ENCODE assay signal across 12 mouse cellular contexts in genomic region chr1:165678861-165679617, GRCm38 (mm10). TPM values are rescaled to one million over a fixed set of nuclear protein-coding genes. Genes with fewer than 3 reads are reported as not detected.
DNase-seq lines count a peak whose midpoint lies in the region; ATAC-seq and TF ChIP-seq lines count a peak whose summit lies in the region.
"Had no signal": no experiment of that assay in that cellular context is flagged by ENCODE, and none has a peak within 500 bp of the region (broad histone marks: within the 10 kb centered on the region; RNA-seq: fewer than 3 reads in every experiment).

No protein-coding gene starts in this region.

- no peak for TF ChIP-seq POLR2A in ES-Bruce4 (IDR thresholded peaks at IDR 0.05; ENCODE audit: insufficient read depth, low read length)
- TF ChIP-seq POLR2A in brain, embryonic 14.5 days (IDR thresholded peaks at IDR 0.05; ENCODE audit: borderline replicate concordance, extremely low read depth, insufficient read depth, insufficient read length, poor library complexity, severe bottlenecking): no peak

- DNase-seq in heart, adult 11 months: no peak
- DNase-seq in liver, postnatal 0 days: no peak
- DNase-seq in liver: no peak
- no peak for DNase-seq in brain, embryonic 14.5 days (ENCODE audit: low read depth)
- DNase-seq in adrenal gland, adult 18-20 months (ENCODE audit: low spot score in 2 of 2): no peak
- DNase-seq: cerebellum, adult 8-10 months had no signal

- H3K4me2 ChIP-seq in heart, embryonic 13.5 days: no peak overlapping the region
- H3K4me2 ChIP-seq in liver, postnatal 0 days (ENCODE audit: low read depth, low read length): no peak overlapping the region
- H3K4me2 ChIP-seq in forebrain, embryonic 13.5 days: no peak overlapping the region
- H3K4me2 ChIP-seq: embryonic facial prominence, embryonic 13.5 days; lung, embryonic 15.5 days had no signal

- no peak overlapping the region for H3K4me3 ChIP-seq in heart, embryonic 13.5 days
- H3K4me3 ChIP-seq in liver, postnatal 0 days (ENCODE audit: low read depth, low read length): no peak overlapping the region
- H3K4me3 ChIP-seq in ES-Bruce4 (ENCODE audit: low read depth, low read length): no peak overlapping the region
- H3K4me3 ChIP-seq in forebrain, embryonic 13.5 days: no peak overlapping the region
- H3K4me3 ChIP-seq: embryonic facial prominence, embryonic 13.5 days; lung, embryonic 15.5 days had no signal

- WGBS in heart, embryonic 13.5 days: 67% methylated on average over 15 of the region's 15 CpGs
- WGBS in liver, postnatal 0 days (ENCODE audit: insufficient replicate concordance): 75% methylated on average over 15 of the region's 15 CpGs
- 64% methylated on average over 15 of the region's 15 CpGs for WGBS in forebrain, embryonic 13.5 days

- H3K36me3 ChIP-seq in heart, embryonic 13.5 days: peaks cover 43% of the 10 kb centered on the region
- peaks cover 7% of the 10 kb centered on the region for H3K36me3 ChIP-seq in liver, postnatal 0 days (replicated peaks; ENCODE audit: insufficient read depth, low read length)
- H3K36me3 ChIP-seq in ES-Bruce4 (ENCODE audit: control insufficient read depth, insufficient read depth, low read length, poor library complexity, severe bottlenecking): no peaks in the 10 kb centered on the region
- H3K36me3 ChIP-seq in forebrain, embryonic 13.5 days (ENCODE audit: poor library complexity, severe bottlenecking): no peaks in the 10 kb centered on the region
- H3K36me3 ChIP-seq: embryonic facial prominence, embryonic 13.5 days; lung, embryonic 15.5 days had no signal

- ATAC-seq in heart, embryonic 13.5 days (ENCODE audit: extremely low read depth, insufficient number of reproducible peaks, low FRiP score, low TSS enrichment): no peak
- no peak for ATAC-seq in liver, postnatal 0 days
- ATAC-seq in forebrain, embryonic 13.5 days: no peak
- ATAC-seq: forebrain, embryonic 16.5 days had no signal

- TF ChIP-seq CTCF in liver, postnatal 0 days (IDR thresholded peaks at IDR 0.05; ENCODE audit: low read depth): peak; percentile 36; the same call in 1 of the 2 replicates
- TF ChIP-seq CTCF in ES-Bruce4 (IDR thresholded peaks at IDR 0.05; ENCODE audit: low read depth, low read length): peak; percentile 43
- peak; percentile 50; the same call in 1 of the 2 replicates for TF ChIP-seq CTCF in brain, embryonic 14.5 days (IDR thresholded peaks at IDR 0.05; ENCODE audit: borderline replicate concordance, extremely low read depth, insufficient read depth, insufficient read length)

- H3K27me3 ChIP-seq in heart, embryonic 13.5 days (replicated peaks): no peaks in the 10 kb centered on the region
- no peaks in the 10 kb centered on the region for H3K27me3 ChIP-seq in liver, postnatal 0 days (ENCODE audit: insufficient read depth, low read length)
- no peaks in the 10 kb centered on the region for H3K27me3 ChIP-seq in ES-Bruce4 (ENCODE audit: control insufficient read depth, insufficient read depth, low read length, poor library complexity, severe bottlenecking)
- no peaks in the 10 kb centered on the region for H3K27me3 ChIP-seq in forebrain, embryonic 13.5 days
- H3K27me3 ChIP-seq: embryonic facial prominence, embryonic 13.5 days; lung, embryonic 15.5 days had no signal

- H3K4me1 ChIP-seq in heart, embryonic 13.5 days: peaks cover 98% of the 10 kb centered on the region
- peaks cover 24% of the 10 kb centered on the region for H3K4me1 ChIP-seq in liver, postnatal 0 days (ENCODE audit: insufficient read depth)
- H3K4me1 ChIP-seq in ES-Bruce4 (ENCODE audit: control insufficient read depth, insufficient read depth, low read length): no peaks in the 10 kb centered on the region
- H3K4me1 ChIP-seq in forebrain, embryonic 13.5 days: no peaks in the 10 kb centered on the region

- no peak overlapping the region for H3K9ac ChIP-seq in heart, embryonic 13.5 days
- H3K9ac ChIP-seq in liver, postnatal 0 days (replicated peaks): no peak overlapping the region
- no peak overlapping the region for H3K9ac ChIP-seq in ES-Bruce4 (ENCODE audit: low read depth, poor library complexity, severe bottlenecking)
- H3K9ac ChIP-seq in forebrain, embryonic 13.5 days: no peak overlapping the region
- H3K9ac ChIP-seq: embryonic facial prominence, embryonic 13.5 days; lung, embryonic 15.5 days had no signal

- TF ChIP-seq EP300 in liver, postnatal 0 days (IDR thresholded peaks at IDR 0.05; ENCODE audit: low read depth): no peak
- TF ChIP-seq EP300 in ES-Bruce4 (IDR thresholded peaks at IDR 0.05; ENCODE audit: insufficient read depth, low read depth, low read length): 0 out of 2 replicates have a peak, but pooled peaks have one; percentile 2

- no peaks in the 10 kb centered on the region for H3K9me3 ChIP-seq in heart, embryonic 13.5 days
- no peaks in the 10 kb centered on the region for H3K9me3 ChIP-seq in liver, postnatal 0 days (ENCODE audit: low read length)
- H3K9me3 ChIP-seq in ES-Bruce4 (replicated peaks; ENCODE audit: control insufficient read depth, insufficient read depth, low read length, poor library complexity, severe bottlenecking): no peaks in the 10 kb centered on the region
- no peaks in the 10 kb centered on the region for H3K9me3 ChIP-seq in forebrain, embryonic 13.5 days (replicated peaks)
- H3K9me3 ChIP-seq: embryonic facial prominence, embryonic 13.5 days; lung, embryonic 15.5 days had no signal

- peak overlapping the region; percentile 84 for H3K27ac ChIP-seq in heart, embryonic 13.5 days (replicated peaks)
- H3K27ac ChIP-seq in liver, postnatal 0 days (ENCODE audit: low read depth): no peak overlapping the region
- no peak overlapping the region for H3K27ac ChIP-seq in ES-Bruce4 (ENCODE audit: insufficient read depth, low read length)
- H3K27ac ChIP-seq in forebrain, embryonic 13.5 days: no peak overlapping the region
- H3K27ac ChIP-seq: lung, embryonic 15.5 days had no signal

RNA-seq across cellular contexts. Expression of gene Rcsd1, which starts 30.5 kb away (rescaled TPM):
- polyA plus RNA-seq in heart, embryonic 13.5 days (2015; fragmentation: Nextera tagmentation; extraction: Ambion mirVana): 83.9 and 95.4 TPM in 2 replicates
- 14.6 and 15.0 TPM in 2 replicates for polyA plus RNA-seq in liver, postnatal 0 days (2015; fragmentation: Nextera tagmentation; extraction: Ambion mirVana)
- polyA plus RNA-seq in ES-Bruce4 (2011; ENCODE audit: insufficient read depth, insufficient read length, low read depth, missing spikeins): 2.0 and 2.7 TPM in 2 replicates
- 7.9 and 10.1 TPM in 2 replicates for polyA plus RNA-seq in brain, embryonic 14.5 days (2012; rRNA removed)
- total RNA-seq in adrenal gland, adult 18-20 months (2021): 10 to 100 TPM; 13.5 to 15.2 TPM
- polyA plus RNA-seq in forebrain, embryonic 13.5 days (2015; fragmentation: Nextera tagmentation; extraction: Ambion mirVana): 6.5 and 7.0 TPM in 2 replicates

RNA-seq across cellular contexts. Expression of gene Mpzl1, which starts 44.7 kb away (rescaled TPM):
- 106 and 116 TPM in 2 replicates for polyA plus RNA-seq in heart, embryonic 13.5 days (2015; fragmentation: Nextera tagmentation; extraction: Ambion mirVana)
- polyA plus RNA-seq in liver, postnatal 0 days (2015; fragmentation: Nextera tagmentation; extraction: Ambion mirVana): 26.6 and 33.4 TPM in 2 replicates
- polyA plus RNA-seq in ES-Bruce4 (2011; ENCODE audit: insufficient read depth, insufficient read length, low read depth, missing spikeins): 119 and 122 TPM in 2 replicates
- 142 and 156 TPM in 2 replicates for polyA plus RNA-seq in brain, embryonic 14.5 days (2012; rRNA removed)
- total RNA-seq in adrenal gland, adult 18-20 months (2021): 10 to 100 TPM; 11.0 to 12.7 TPM
- 127 and 131 TPM in 2 replicates for polyA plus RNA-seq in forebrain, embryonic 13.5 days (2015; fragmentation: Nextera tagmentation; extraction: Ambion mirVana)
